Mouse (Mus musculus) ES-Bruce4 (cell line): Measurements from ENCODE around the gene Grik4. TPM values are rescaled to one million over a fixed set of nuclear protein-coding genes. Genes with fewer than 3 reads are reported as not detected.

Experiments used
- H3K27ac ChIP-seq: 2 replicates; pipeline ENCODE4 v1.5.1; 2012; ENCODE audit warnings: low read length, inconsistent platforms; ENCODE audit not compliant: insufficient read depth
- H3K27me3 ChIP-seq: 2 replicates; pipeline ENCODE4 v1.6.1; 2012; ENCODE audit warnings: mild to moderate bottlenecking, low read length, inconsistent platforms; ENCODE audit not compliant: control insufficient read depth, poor library complexity, insufficient read depth, severe bottlenecking
- H3K36me3 ChIP-seq: 2 replicates; pipeline ENCODE4 v1.6.1; 2012; ENCODE audit warnings: inconsistent platforms, mild to moderate bottlenecking, low read length, moderate library complexity; ENCODE audit not compliant: control insufficient read depth, poor library complexity, insufficient read depth, severe bottlenecking
- H3K4me1 ChIP-seq: one replicate; pipeline ENCODE4 v1.8.1; 2011; ENCODE audit warnings: low read length; ENCODE audit not compliant: control insufficient read depth, insufficient read depth
- H3K4me3 ChIP-seq: 2 replicates; pipeline ENCODE4 v1.5.1; 2011; ENCODE audit warnings: low read depth, mild to moderate bottlenecking, low read length
- H3K9ac ChIP-seq: 2 replicates; pipeline ENCODE4 v1.6.1; 2012; ENCODE audit warnings: low read depth, mild to moderate bottlenecking, inconsistent platforms; ENCODE audit not compliant: poor library complexity, severe bottlenecking
- H3K9me3 ChIP-seq: replicated peaks from 2 replicates; pipeline ENCODE4 v1.6.1; 2012; ENCODE audit warnings: mild to moderate bottlenecking, low read length, inconsistent platforms; ENCODE audit not compliant: control insufficient read depth, poor library complexity, insufficient read depth, severe bottlenecking
- CTCF ChIP-seq: IDR thresholded peaks from one replicate; pipeline ENCODE4 v1.8.1; 2011; ENCODE audit warnings: low read depth, low read length
- EP300 ChIP-seq: IDR thresholded peaks from 2 replicates; pipeline ENCODE4 v1.6.1; 2011; ENCODE audit warnings: low read depth, low read length; ENCODE audit not compliant: insufficient read depth
- POLR2A ChIP-seq: IDR thresholded peaks from one replicate; pipeline ENCODE4 v1.8.1; 2011; ENCODE audit warnings: low read length; ENCODE audit not compliant: insufficient read depth
- polyA plus RNA-seq: library from polyadenylated mRNA; stranded (reverse); fragments of >200 nt; gene quantifications from 2 replicates; pipeline ENCODE4 v1.2.4, GENCODE M21; 2011; ENCODE audit warnings: low read depth; ENCODE audit not compliant: missing spikeins, insufficient read depth, insufficient read length

Gene Grik4
- polyA plus RNA-seq, 1 experiment: 1.0 TPM

- H3K27me3 ChIP-seq: no peaks in the 10 kb centered on the region
- no peak overlapping the region for H3K27ac ChIP-seq
- no peak overlapping the region for H3K9ac ChIP-seq
- no peaks in the 10 kb centered on the region for H3K9me3 ChIP-seq
- H3K4me1 ChIP-seq: no peaks in the 10 kb centered on the region
- TF ChIP-seq CTCF (no peak), EP300 (no peak), POLR2A (no peak)
- no peak overlapping the region for H3K4me3 ChIP-seq
- H3K36me3 ChIP-seq: no peaks in the 10 kb centered on the region
These were observed 452.5 kb downstream of the Grik4 start for GRCm38 (mm10) chr9:42491780-42492179.

- no peak overlapping the region for H3K9ac ChIP-seq
- H3K27me3 ChIP-seq: no peaks in the 10 kb centered on the region
- no peak overlapping the region for H3K4me3 ChIP-seq
- TF ChIP-seq POLR2A (no peak), CTCF (no peak), EP300 (no peak)
- no peak overlapping the region for H3K27ac ChIP-seq
- no peaks in the 10 kb centered on the region for H3K36me3 ChIP-seq
- H3K4me1 ChIP-seq: no peaks in the 10 kb centered on the region
- no peaks in the 10 kb centered on the region for H3K9me3 ChIP-seq
These were observed 453.5 kb downstream of the Grik4 start for GRCm38 (mm10) chr9:42490589-42491382.

GRCm38 (mm10) chr9:42488071-42488470, 456.2 kb downstream of the Grik4 start:
- H3K4me1 ChIP-seq: no peaks in the 10 kb centered on the region

GRCm38 (mm10) chr9:42486913-42487312, 457.4 kb downstream of the Grik4 start:
- no peaks in the 10 kb centered on the region for H3K9me3 ChIP-seq
- H3K27me3 ChIP-seq: no peaks in the 10 kb centered on the region
- no peak overlapping the region for H3K4me3 ChIP-seq
- no peak overlapping the region for H3K9ac ChIP-seq
- no peaks in the 10 kb centered on the region for H3K4me1 ChIP-seq
- no peak overlapping the region for H3K27ac ChIP-seq
- H3K36me3 ChIP-seq: no peaks in the 10 kb centered on the region
- TF ChIP-seq POLR2A: no peak
- no peak for TF ChIP-seq CTCF
- no peak for TF ChIP-seq EP300

More at GRCm38 (mm10) chr9:42488071-42488470, 456.2 kb downstream of the Grik4 start:
- no peak overlapping the region for H3K27ac ChIP-seq
- no peaks in the 10 kb centered on the region for H3K27me3 ChIP-seq
- no peak overlapping the region for H3K9ac ChIP-seq
- no peaks in the 10 kb centered on the region for H3K9me3 ChIP-seq
- no peaks in the 10 kb centered on the region for H3K36me3 ChIP-seq
- H3K4me3 ChIP-seq: no peak overlapping the region
- no peak for TF ChIP-seq POLR2A
- no peak for TF ChIP-seq EP300
- no peak for TF ChIP-seq CTCF

- Histone ChIP-seq H3K27ac (no peak overlapping the region), H3K4me1 (no peaks in the 10 kb centered on the region), H3K9me3 (no peaks in the 10 kb centered on the region), H3K9ac (no peak overlapping the region), H3K27me3 (no peaks in the 10 kb centered on the region), H3K4me3 (no peak overlapping the region), H3K36me3 (no peaks in the 10 kb centered on the region)
- TF ChIP-seq POLR2A: no peak
- no peak for TF ChIP-seq EP300
- TF ChIP-seq CTCF: no peak
These were observed 459.6 kb downstream of the Grik4 start for GRCm38 (mm10) chr9:42484667-42485066.

- H3K27ac ChIP-seq: no peak overlapping the region
- H3K36me3 ChIP-seq: no peaks in the 10 kb centered on the region
- H3K9me3 ChIP-seq: no peaks in the 10 kb centered on the region
- H3K9ac ChIP-seq: no peak overlapping the region
- H3K4me1 ChIP-seq: no peaks in the 10 kb centered on the region
- TF ChIP-seq POLR2A: no peak
- no peaks in the 10 kb centered on the region for H3K27me3 ChIP-seq
- H3K4me3 ChIP-seq: no peak overlapping the region
These were observed 461.3 kb downstream of the Grik4 start for GRCm38 (mm10) chr9:42482944-42483343.
